Mouse (Mus musculus): ENCODE data around the gene Nuak2.

DNA sequence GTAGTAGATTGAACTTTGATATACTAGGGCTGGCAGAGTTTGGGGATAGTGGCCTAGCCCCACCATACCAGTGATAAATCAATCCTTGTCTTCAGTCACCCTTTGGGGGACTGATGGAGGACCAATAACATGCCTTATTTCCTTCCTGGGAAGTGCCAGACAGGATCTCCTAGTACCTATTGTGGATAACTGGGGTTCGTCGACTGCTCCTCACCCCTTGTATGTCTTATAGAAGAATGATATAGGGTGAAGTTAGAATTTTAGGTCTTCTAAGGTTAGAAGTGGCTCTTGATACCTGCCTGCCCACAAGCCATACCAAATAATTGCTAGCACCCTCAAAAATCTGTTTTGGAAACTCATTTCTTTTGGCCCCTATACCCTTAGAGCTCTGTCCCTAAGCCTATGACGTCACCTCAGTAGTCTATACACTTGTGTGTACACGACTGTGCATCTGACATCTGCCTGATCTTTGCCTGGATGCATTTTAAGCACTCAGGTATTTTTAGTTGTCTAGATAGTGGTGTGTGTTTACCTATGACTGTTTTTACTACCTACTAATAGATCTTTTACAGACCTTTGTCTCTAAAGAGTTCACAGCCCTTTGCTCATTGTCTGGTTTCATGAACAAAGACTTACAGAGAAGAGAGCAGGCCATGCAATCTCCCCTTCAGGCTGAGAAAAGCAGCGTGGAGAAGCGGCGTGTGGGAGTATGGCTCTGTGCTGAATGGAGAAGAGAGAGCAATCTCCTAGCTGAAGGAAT lies 6.1 kb downstream of the Nuak2 start:
- TF ChIP-seq FLI1 (IDR thresholded peaks at IDR 0.05; ENCODE audit: low read length) (no peak), GATA1 (IDR thresholded peaks at IDR 0.05; ENCODE audit: borderline replicate concordance, low read length) (no peak)

All from megakaryocyte, embryonic 14.5 days (primary cell).